ENCODE assay signal across 27 mouse cellular contexts in the genomic region with DNA sequence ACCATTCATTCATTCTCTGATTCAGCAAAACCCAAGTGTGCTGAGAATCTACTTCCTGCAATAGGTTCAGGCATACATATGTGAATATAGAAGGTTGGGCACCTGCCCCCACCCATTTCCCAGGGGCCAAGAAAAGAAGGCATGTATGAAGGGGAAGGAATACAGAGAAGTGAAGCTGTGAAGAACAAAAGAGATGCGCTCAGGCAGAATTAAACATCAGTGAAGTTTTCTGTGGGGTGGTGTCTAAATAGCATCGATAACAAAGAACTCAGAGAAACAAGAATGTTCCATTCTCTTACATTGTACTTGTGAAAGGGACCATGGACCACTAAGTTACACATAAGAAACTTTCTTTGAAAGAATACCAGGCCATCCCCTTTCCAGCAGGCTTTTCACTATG.
"Had no signal": no experiment of that assay in that cellular context is flagged by ENCODE, and none has a peak within 500 bp of the region (broad histone marks: within the 10 kb centered on the region; RNA-seq: fewer than 3 reads in every experiment).

No protein-coding gene starts in this region.

- H3K4me3 ChIP-seq: embryonic facial prominence, embryonic 10.5 days; embryonic facial prominence, embryonic 12.5 days; embryonic facial prominence, embryonic 13.5 days; embryonic facial prominence, embryonic 15.5 days; erythroblast, embryonic 14.5 days; forebrain, embryonic 10.5 days; forebrain, embryonic 13.5 days; forebrain, embryonic 15.5 days; gastrocnemius, adult 2 months; heart, adult 2 months had no signal

- ATAC-seq: forebrain, embryonic 13.5 days; forebrain, embryonic 14.5 days; forebrain, embryonic 15.5 days; forebrain, embryonic 16.5 days; forebrain, postnatal 0 days had no signal

- H3K4me1 ChIP-seq: embryonic facial prominence, embryonic 10.5 days; embryonic facial prominence, embryonic 12.5 days; embryonic facial prominence, embryonic 13.5 days; embryonic facial prominence, embryonic 15.5 days; forebrain, embryonic 13.5 days had no signal

- H3K27me3 ChIP-seq: embryonic facial prominence, embryonic 12.5 days; embryonic facial prominence, embryonic 13.5 days; embryonic facial prominence, embryonic 15.5 days; forebrain, embryonic 13.5 days; forebrain, embryonic 15.5 days had no signal

- DNase-seq: cerebellum, adult 8-10 months; cerebellum, adult 9-10 months; cerebellum, adult 9-11 months; cerebellum, postnatal 10 days; cerebellum, postnatal 14 days; cerebellum, postnatal 25 days; cerebellum, postnatal 36 days; embryo, embryonic 11 days; forebrain, postnatal 0 days; gastrocnemius, adult 2 months; gastrocnemius, postnatal 10 days; gastrocnemius, postnatal 14 days; gastrocnemius, postnatal 25 days; gastrocnemius, postnatal 36 days; heart, adult 11 months; heart, adult 18-20 months; heart, adult 2 months had no signal

- H3K9ac ChIP-seq: embryonic facial prominence, embryonic 12.5 days; embryonic facial prominence, embryonic 13.5 days; embryonic facial prominence, embryonic 15.5 days; forebrain, embryonic 13.5 days; forebrain, embryonic 15.5 days; forebrain, postnatal 0 days had no signal

- H3K27ac ChIP-seq: embryonic facial prominence, embryonic 10.5 days; embryonic facial prominence, embryonic 12.5 days; embryonic facial prominence, embryonic 13.5 days; embryonic facial prominence, embryonic 15.5 days; forebrain, embryonic 10.5 days; forebrain, embryonic 13.5 days; forebrain, embryonic 15.5 days; gastrocnemius, adult 2 months; heart, adult 2 months had no signal

- H3K36me3 ChIP-seq: embryonic facial prominence, embryonic 10.5 days; embryonic facial prominence, embryonic 12.5 days; embryonic facial prominence, embryonic 13.5 days; embryonic facial prominence, embryonic 15.5 days; forebrain, embryonic 10.5 days; forebrain, embryonic 15.5 days had no signal

- H3K9me3 ChIP-seq: embryonic facial prominence, embryonic 10.5 days; embryonic facial prominence, embryonic 12.5 days; embryonic facial prominence, embryonic 13.5 days; embryonic facial prominence, embryonic 15.5 days; forebrain, embryonic 10.5 days; forebrain, embryonic 13.5 days; forebrain, embryonic 15.5 days had no signal

- H3K4me2 ChIP-seq: embryonic facial prominence, embryonic 12.5 days; embryonic facial prominence, embryonic 13.5 days; embryonic facial prominence, embryonic 15.5 days; forebrain, embryonic 13.5 days; forebrain, embryonic 15.5 days had no signal
